Mouse (Mus musculus): ENCODE data around the gene Sult6b2.

GRCm38 (mm10) chr6:142831243-142831642 is 26.9 kb upstream of the Sult6b2 start:
- TF ChIP-seq CTCF (IDR thresholded peaks at IDR 0.05; ENCODE audit: low read depth, low read length) (0 out of 2 replicates have a peak, but pooled peaks have one; percentile 9), GATA2 (IDR thresholded peaks at IDR 0.05; ENCODE audit: borderline replicate concordance, low read depth, low read length) (no peak), GATA1 (IDR thresholded peaks at IDR 0.05; ENCODE audit: borderline replicate concordance, low read length) (no peak), TAL1 (conservative IDR thresholded peaks at IDR 0.05; ENCODE audit: low read depth, low read length) (peak; percentile 97)

Measured in G1E (cell line).